Mouse (Mus musculus) MEL (cell line): ENCODE data around the gene Ly6g5c. TPM values are rescaled to one million over a fixed set of nuclear protein-coding genes. Genes with fewer than 3 reads are reported as not detected.

ENCODE experiments used
- DNase-seq: peaks from one replicate; pipeline ENCODE4 v3.0.0; 2011; ENCODE audit warnings: low read depth, low spot score
- H3K27ac ChIP-seq: 2 replicates; pipeline ENCODE4 v1.5.1; 2012; ENCODE audit warnings: low read depth, mild to moderate bottlenecking, control low read depth, low read length, moderate library complexity; ENCODE audit not compliant: control insufficient read depth
- H3K27me3 ChIP-seq, 2 experiments: fragments of 150-350 bp in 1 of 2; sonication (generic) in 1 of 2; 2 replicates each; pipeline ENCODE4 v1.6.1; 2012; ENCODE audit warnings: low read length in 2 of 2, mild to moderate bottlenecking in 2 of 2, improper control_type of control experiment in 1 of 2, moderate library complexity in 1 of 2; ENCODE audit not compliant: insufficient read depth in 2 of 2, control insufficient read depth in 1 of 2
- H3K36me3 ChIP-seq, 2 experiments: 2 replicates each; pipeline ENCODE4 v1.6.1; 2012 to 2014; ENCODE audit warnings: low read length in 2 of 2, improper control_type of control experiment in 1 of 2, inconsistent platforms in 1 of 2, mild to moderate bottlenecking in 1 of 2; ENCODE audit not compliant: insufficient read depth in 2 of 2, control insufficient read depth in 1 of 2
- H3K4me1 ChIP-seq, 2 experiments: fragments of 150-350 bp in 1 of 2; sonication (generic) in 1 of 2; 2 replicates each; pipeline ENCODE4 v1.6.1; 2012; ENCODE audit warnings: low read length in 2 of 2, improper control_type of control experiment in 1 of 2, mild to moderate bottlenecking in 1 of 2; ENCODE audit not compliant: insufficient read depth in 2 of 2, control insufficient read depth in 1 of 2
- H3K4me3 ChIP-seq, 2 experiments: fragments of 150-350 bp in 1 of 2; sonication (generic) in 1 of 2; 2 replicates each; pipeline ENCODE4 v1.5.1; 2012; ENCODE audit warnings: low read depth in 2 of 2, low read length in 2 of 2, mild to moderate bottlenecking in 2 of 2, moderate library complexity in 2 of 2, control low read depth in 1 of 2, improper control_type of control experiment in 1 of 2; ENCODE audit not compliant: control insufficient read depth in 1 of 2, insufficient read depth in 1 of 2
- H3K79me2 ChIP-seq: 2 replicates; pipeline ENCODE4 v1.6.1; 2012; ENCODE audit warnings: mild to moderate bottlenecking, low read length, moderate library complexity; ENCODE audit not compliant: control insufficient read depth, poor library complexity, insufficient read depth
- H3K9ac ChIP-seq: 2 replicates; pipeline ENCODE4 v1.6.1; 2012; ENCODE audit warnings: low read depth, mild to moderate bottlenecking, control low read depth, low read length, moderate library complexity; ENCODE audit not compliant: control insufficient read depth, poor library complexity, severe bottlenecking
- H3K9me3 ChIP-seq: fragments of 150-350 bp; sonication (generic); replicated peaks from 2 replicates; pipeline ENCODE4 v1.6.1; 2012; ENCODE audit warnings: mild to moderate bottlenecking, low read length, improper control_type of control experiment, moderate library complexity; ENCODE audit not compliant: insufficient read depth
- CTCF ChIP-seq, 3 experiments: IDR thresholded peaks in 2 of 3; conservative IDR thresholded peaks in 1 of 3; 2 replicates each; pipeline ENCODE4 v1.5.1; 2011 to 2012; ENCODE audit warnings: low read length in 3 of 3, low read depth in 2 of 3, mild to moderate bottlenecking in 2 of 3, improper control_type of control experiment in 1 of 3, inconsistent platforms in 1 of 3, mixed read lengths in 1 of 3, moderate library complexity in 1 of 3; ENCODE audit not compliant: control insufficient read depth in 1 of 3, insufficient read depth in 1 of 3, poor library complexity in 1 of 3, severe bottlenecking in 1 of 3
- EP300 ChIP-seq, 2 experiments: IDR thresholded peaks; 2 replicates each; pipeline ENCODE4 v1.6.1; 2011; ENCODE audit warnings: improper control_type of control experiment in 2 of 2, low read length in 2 of 2, low read depth in 1 of 2, mild to moderate bottlenecking in 1 of 2
- ETS1 ChIP-seq: IDR thresholded peaks from 2 replicates; pipeline ENCODE4 v1.6.1; 2012; ENCODE audit warnings: low read depth, mild to moderate bottlenecking, inconsistent platforms, low read length, improper control_type of control experiment, moderate library complexity
- GABPA ChIP-seq: IDR thresholded peaks from 2 replicates; pipeline ENCODE4 v1.6.1; 2012; ENCODE audit warnings: low read depth, mild to moderate bottlenecking, inconsistent platforms, low read length, improper control_type of control experiment, moderate library complexity
- GATA1 ChIP-seq: IDR thresholded peaks from 2 replicates; pipeline ENCODE4 v1.6.1; 2011; ENCODE audit warnings: low read depth, low read length, improper control_type of control experiment
- JUND ChIP-seq: IDR thresholded peaks from 2 replicates; pipeline ENCODE4 v1.6.1; 2011; ENCODE audit warnings: low read depth, mild to moderate bottlenecking, improper control_type of control experiment, low read length
- KAT2A ChIP-seq: conservative IDR thresholded peaks from 2 replicates; pipeline ENCODE4 v1.6.1; 2012; ENCODE audit warnings: low read depth, low read length, improper control_type of control experiment, inconsistent platforms
- MXI1 ChIP-seq: IDR thresholded peaks from 2 replicates; pipeline ENCODE4 v1.6.1; 2011; ENCODE audit warnings: mild to moderate bottlenecking, low read depth, low read length, improper control_type of control experiment
- MYB ChIP-seq: IDR thresholded peaks from 2 replicates; pipeline ENCODE4 v1.6.1; 2011; ENCODE audit warnings: mild to moderate bottlenecking, low read depth, low read length, improper control_type of control experiment
- POLR2A ChIP-seq, 2 experiments: IDR thresholded peaks; 2 replicates each; pipeline ENCODE4 v1.6.1; 2011 to 2012; ENCODE audit warnings: low read length in 2 of 2, mild to moderate bottlenecking in 2 of 2, control low read depth in 1 of 2, improper control_type of control experiment in 1 of 2, low read depth in 1 of 2, moderate library complexity in 1 of 2; ENCODE audit not compliant: control insufficient read depth in 1 of 2, insufficient read depth in 1 of 2, poor library complexity in 1 of 2
- POLR2AphosphoS2 ChIP-seq: IDR thresholded peaks from 2 replicates; pipeline ENCODE4 v1.6.1; 2011; ENCODE audit warnings: low read length, improper control_type of control experiment
- RAD21 ChIP-seq: IDR thresholded peaks from 2 replicates; pipeline ENCODE4 v1.6.1; 2011; ENCODE audit warnings: mild to moderate bottlenecking, low read depth, low read length, improper control_type of control experiment
- SIN3A ChIP-seq: IDR thresholded peaks from 2 replicates; pipeline ENCODE4 v1.6.1; 2012; ENCODE audit warnings: low read length, improper control_type of control experiment, inconsistent platforms
- SMC3 ChIP-seq: IDR thresholded peaks from 2 replicates; pipeline ENCODE4 v1.6.1; 2011; ENCODE audit warnings: low read depth, low read length, improper control_type of control experiment
- USF1 ChIP-seq: IDR thresholded peaks from 2 replicates; pipeline ENCODE4 v1.6.1; 2014; ENCODE audit warnings: low read depth, mild to moderate bottlenecking, inconsistent platforms, low read length, improper control_type of control experiment, moderate library complexity
- USF2 ChIP-seq, 2 experiments: IDR thresholded peaks; 2 replicates each; pipeline ENCODE4 v1.6.1; 2011 to 2012; ENCODE audit warnings: improper control_type of control experiment in 2 of 2, low read length in 2 of 2, borderline replicate concordance in 1 of 2, inconsistent platforms in 1 of 2, low read depth in 1 of 2, mild to moderate bottlenecking in 1 of 2; ENCODE audit not compliant: insufficient read depth in 1 of 2
- ZNF384 ChIP-seq: IDR thresholded peaks from 2 replicates; pipeline ENCODE4 v1.6.1; 2012; ENCODE audit warnings: low read depth, mild to moderate bottlenecking, inconsistent platforms, low read length, improper control_type of control experiment
- polyA plus RNA-seq, 2 experiments: library from polyadenylated mRNA; stranded (reverse) in 1 of 2; unstranded in 1 of 2; fragments of >175 nt in 1 of 2; fragments of >200 nt in 1 of 2; gene quantifications; 2 replicates each; pipeline versions ENCODE4 v1.2.1 to v1.2.4; 2012; ENCODE audit warnings: low replicate concordance in 2 of 2, low read depth in 1 of 2; ENCODE audit not compliant: insufficient read length in 2 of 2, insufficient read depth in 1 of 2, missing spikeins in 1 of 2
- total RNA-seq: library from RNA; depleted of rRNA; stranded (reverse); fragments of 300-350 nt; gene quantifications from 2 replicates; pipeline ENCODE4 v1.2.3, GENCODE M21; 2012

Ly6g5c gene
- total and polyA plus RNA-seq, 3 experiments = not detected

- H3K9ac ChIP-seq = no peak within 1 kb of the TSS
- no peaks in the 10 kb centered on the region for H3K9me3 ChIP-seq
- H3K36me3 ChIP-seq = peaks cover 3 to 16% of the 10 kb centered on the region in 2 experiments; a peak in 3 of 4 replicates
- no peak within 1 kb of the TSS for H3K4me3 ChIP-seq
- no peak for TF ChIP-seq MYB
- TF ChIP-seq SIN3A = 0 out of 2 replicates have a peak, but pooled peaks have one; percentile 47
- peak; percentile 41; the same call in 1 of the 2 replicates for TF ChIP-seq SMC3
- peak; percentile 47 to 66 (median 54) for TF ChIP-seq CTCF (IDR thresholded peaks at IDR 0.05 in 2 of 3, conservative IDR thresholded peaks at IDR 0.05 in 1 of 3; ENCODE audit: control insufficient read depth in 1 of 3, insufficient read depth in 1 of 3, low read depth in 2 of 3, low read length in 3 of 3, poor library complexity in 1 of 3, severe bottlenecking in 1 of 3)
- peak; percentile 32 for TF ChIP-seq RAD21
- 0 out of 4 replicates have a peak, but pooled peaks of 1 of the 2 experiments have one; percentile 40 for TF ChIP-seq POLR2A (IDR thresholded peaks at IDR 0.05; ENCODE audit: control insufficient read depth in 1 of 2, insufficient read depth in 1 of 2, low read depth in 1 of 2, low read length in 2 of 2, poor library complexity in 1 of 2)
- peak; percentile 78 for TF ChIP-seq ETS1
- TF ChIP-seq ZNF384 = no peak
- no peak for TF ChIP-seq GABPA
- TF ChIP-seq EP300 (IDR thresholded peaks at IDR 0.05; ENCODE audit: low read depth in 1 of 2, low read length in 2 of 2) = peak in 1 of 2 experiments; percentile 23; a peak in 1 of 4 replicates
- TF ChIP-seq USF2 (IDR thresholded peaks at IDR 0.05; ENCODE audit: borderline replicate concordance in 1 of 2, insufficient read depth in 1 of 2, low read depth in 1 of 2, low read length in 2 of 2) = no peak
- TF ChIP-seq MXI1 = no peak
- peak within 1 kb of the TSS; percentile 7; the same call in 1 of the 2 replicates for H3K27ac ChIP-seq
- peaks cover 0 to 9% of the 10 kb centered on the region in 2 experiments; a peak in 2 of 4 replicates for H3K4me1 ChIP-seq
- no peaks in the 10 kb centered on the region for H3K27me3 ChIP-seq
- peaks cover 9% of the 10 kb centered on the region for H3K79me2 ChIP-seq
- peak; percentile 63 for DNase-seq
Observed at GRCm38 (mm10) chr17:35115046-35116019, 7.3 kb downstream of the Ly6g5c start, which contains the start of gene Ly6g5b. TSS of gene Ly6g5b (minus strand) at chr17:35115428.

- no peak for DNase-seq
- Histone ChIP-seq H3K9me3 (no peaks in the 10 kb centered on the region), H3K4me1 (peaks cover 6 to 8% of the 10 kb centered on the region in 2 experiments), H3K36me3 (peaks cover 3 to 24% of the 10 kb centered on the region in 2 experiments; a peak in 3 of 4 replicates), H3K4me3 (peak overlapping the region; percentile 74 to 93), H3K27ac (peak overlapping the region; percentile 55), H3K27me3 (no peaks in the 10 kb centered on the region), H3K9ac (peak overlapping the region; percentile 95), H3K79me2 (peaks cover 29% of the 10 kb centered on the region)
- no peak for TF ChIP-seq GATA1
- TF ChIP-seq POLR2AphosphoS2 = 0 out of 2 replicates have a peak, but pooled peaks have one; percentile 0
- TF ChIP-seq USF2 (IDR thresholded peaks at IDR 0.05; ENCODE audit: borderline replicate concordance in 1 of 2, insufficient read depth in 1 of 2, low read depth in 1 of 2, low read length in 2 of 2) = no peak
- TF ChIP-seq EP300 (IDR thresholded peaks at IDR 0.05; ENCODE audit: low read depth in 1 of 2, low read length in 2 of 2) = no peak
- no peak for TF ChIP-seq KAT2A
- TF ChIP-seq JUND = no peak
- no peak for TF ChIP-seq USF1
- TF ChIP-seq POLR2A (IDR thresholded peaks at IDR 0.05; ENCODE audit: control insufficient read depth in 1 of 2, insufficient read depth in 1 of 2, low read depth in 1 of 2, low read length in 2 of 2, poor library complexity in 1 of 2) = peak in 1 of 2 experiments; percentile 55; a peak in 1 of 4 replicates
Observed at GRCm38 (mm10) chr17:35120745-35121142, 12.7 kb downstream of the Ly6g5c start.
